ENCODE assay signal across 8 mouse cellular contexts in the genomic region with DNA sequence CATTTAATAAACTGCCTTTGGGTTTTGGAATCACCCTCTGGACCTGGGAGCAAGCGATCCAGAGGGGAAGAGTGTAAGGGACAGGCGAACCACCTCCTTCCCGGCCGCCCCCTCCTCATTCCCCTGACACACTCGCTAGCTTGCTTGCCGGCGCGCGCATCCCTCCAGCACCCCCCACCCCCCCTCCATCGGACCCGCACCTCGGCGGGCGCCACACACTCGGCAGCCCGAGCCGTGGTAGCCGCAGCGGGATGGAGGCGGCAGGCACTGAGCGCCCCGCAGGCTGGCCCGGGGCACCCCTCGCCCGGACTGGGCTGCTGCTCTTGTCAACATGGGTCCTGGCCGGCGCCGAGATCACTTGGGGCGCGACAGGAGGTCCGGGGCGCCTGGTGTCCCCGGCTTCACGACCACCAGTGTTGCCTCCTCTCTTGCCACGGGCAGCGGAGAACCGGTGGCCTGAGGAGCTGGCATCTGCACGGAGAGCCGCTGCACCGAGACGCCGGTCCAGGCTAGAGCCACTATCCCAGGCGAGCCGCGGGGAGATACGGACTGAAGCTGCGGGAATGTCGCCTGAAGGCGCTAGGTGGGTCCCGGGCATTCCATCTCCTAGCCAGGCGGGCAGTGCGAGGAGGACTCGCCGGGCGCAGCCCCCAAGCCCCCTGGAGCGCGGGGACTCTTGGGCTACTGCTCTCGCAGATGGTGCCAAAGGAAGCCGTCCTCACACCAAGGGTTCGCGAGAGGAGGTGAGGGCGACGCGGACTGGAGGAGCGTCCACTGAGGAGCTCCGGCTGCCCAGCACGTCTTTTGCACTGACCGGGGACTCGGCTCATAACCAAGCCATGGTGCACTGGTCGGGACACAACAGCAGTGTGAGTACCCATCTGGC. TPM values are rescaled to one million over a fixed set of nuclear protein-coding genes. Genes with fewer than 3 reads are reported as not detected.
DNase-seq lines count a peak whose midpoint lies in the region; ATAC-seq and TF ChIP-seq lines count a peak whose summit lies in the region.

TSS of gene Sorcs3 (plus strand) at position 97 of the 886 bp plus-strand sequence.

- ATAC-seq in embryonic facial prominence, embryonic 12.5 days (ENCODE audit: insufficient number of reproducible peaks, insufficient read depth, low FRiP score, low TSS enrichment) = no peak
- peak; percentile 61 for ATAC-seq in intestine, embryonic 14.5 days (replicated peaks; ENCODE audit: low FRiP score, low TSS enrichment, low read depth)
- ATAC-seq in liver, embryonic 14.5 days (ENCODE audit: insufficient read depth) = no peak
- peak; percentile 27; the same call in 1 of the 2 replicates for ATAC-seq in stomach, embryonic 15.5 days (ENCODE audit: insufficient read depth, low FRiP score, low read depth)
- no peak for ATAC-seq in CD4-positive, CD25-positive, alpha-beta regulatory T cell, adult 4 months

- H3K27me3 ChIP-seq in embryonic facial prominence, embryonic 12.5 days = peaks cover 50% of the 10 kb centered on the region
- peaks cover 55% of the 10 kb centered on the region for H3K27me3 ChIP-seq in intestine, embryonic 14.5 days (replicated peaks; ENCODE audit: control insufficient read depth, insufficient read depth, low read length)
- H3K27me3 ChIP-seq in liver, embryonic 14.5 days (ENCODE audit: control insufficient read depth, insufficient read depth, low read length) = peaks cover 28% of the 10 kb centered on the region
- peaks cover 41% of the 10 kb centered on the region for H3K27me3 ChIP-seq in stomach, embryonic 15.5 days (replicated peaks)

- peak within 1 kb of the TSS; percentile 52 for H3K9ac ChIP-seq in embryonic facial prominence, embryonic 12.5 days
- 0 out of 2 replicates have a peak within 1 kb of the TSS, but pooled peaks have one; percentile 27 for H3K9ac ChIP-seq in intestine, embryonic 14.5 days (ENCODE audit: low read length)
- no peak within 1 kb of the TSS for H3K9ac ChIP-seq in liver, embryonic 14.5 days (replicated peaks)
- no peak within 1 kb of the TSS for H3K9ac ChIP-seq in stomach, embryonic 15.5 days

- whole genome bisulfite sequencing in embryonic facial prominence, embryonic 12.5 days = under 1% methylated on average over 70 of the region's 70 CpGs
- WGBS in intestine, embryonic 14.5 days = under 1% methylated on average over 68 of the region's 70 CpGs
- 2% methylated on average over 68 of the region's 70 CpGs for WGBS in liver, embryonic 14.5 days (ENCODE audit: insufficient replicate concordance)
- WGBS in stomach, embryonic 15.5 days = under 1% methylated on average over 65 of the region's 70 CpGs

- H3K4me1 ChIP-seq in embryonic facial prominence, embryonic 12.5 days = peaks cover 17% of the 10 kb centered on the region; the same call in 1 of the 2 replicates
- H3K4me1 ChIP-seq in intestine, embryonic 14.5 days (replicated peaks; ENCODE audit: control insufficient read depth, insufficient read depth, low read length) = peaks cover 4% of the 10 kb centered on the region; the same call in 1 of the 2 replicates
- no peaks in the 10 kb centered on the region for H3K4me1 ChIP-seq in liver, embryonic 14.5 days (replicated peaks; ENCODE audit: control insufficient read depth in 2 of 2, insufficient read depth in 2 of 2, low read length in 1 of 2)
- 0 out of 2 replicates have a peak, but pooled peaks cover 7% of the 10 kb centered on the region for H3K4me1 ChIP-seq in stomach, embryonic 15.5 days

- H3K36me3 ChIP-seq in embryonic facial prominence, embryonic 12.5 days = no peaks in the 10 kb centered on the region
- no peaks in the 10 kb centered on the region for H3K36me3 ChIP-seq in intestine, embryonic 14.5 days (ENCODE audit: control insufficient read depth, insufficient read depth, low read length)
- H3K36me3 ChIP-seq in liver, embryonic 14.5 days (replicated peaks; ENCODE audit: control insufficient read depth, insufficient read depth, low read depth) = no peaks in the 10 kb centered on the region
- no peaks in the 10 kb centered on the region for H3K36me3 ChIP-seq in stomach, embryonic 15.5 days

- H3K27ac ChIP-seq in embryonic facial prominence, embryonic 12.5 days = no peak within 1 kb of the TSS
- H3K27ac ChIP-seq in intestine, embryonic 14.5 days (ENCODE audit: low read depth) = no peak within 1 kb of the TSS
- no peak within 1 kb of the TSS for H3K27ac ChIP-seq in liver, embryonic 14.5 days
- no peak within 1 kb of the TSS for H3K27ac ChIP-seq in stomach, embryonic 15.5 days

- H3K9me3 ChIP-seq in embryonic facial prominence, embryonic 12.5 days = no peaks in the 10 kb centered on the region
- 0 out of 2 replicates have a peak, but pooled peaks cover 3% of the 10 kb centered on the region for H3K9me3 ChIP-seq in intestine, embryonic 14.5 days (ENCODE audit: control insufficient read depth, low read length)
- H3K9me3 ChIP-seq in liver, embryonic 14.5 days (ENCODE audit: control insufficient read depth, low read length) = no peaks in the 10 kb centered on the region
- no peaks in the 10 kb centered on the region for H3K9me3 ChIP-seq in stomach, embryonic 15.5 days

- peak within 1 kb of the TSS; percentile 50 for H3K4me3 ChIP-seq in embryonic facial prominence, embryonic 12.5 days
- H3K4me3 ChIP-seq in intestine, embryonic 14.5 days (ENCODE audit: low read depth, low read length) = peak within 1 kb of the TSS; percentile 48
- no peak within 1 kb of the TSS for H3K4me3 ChIP-seq in liver, embryonic 14.5 days (ENCODE audit: insufficient read depth in 1 of 2, low read depth in 2 of 2, low read length in 2 of 2)
- H3K4me3 ChIP-seq in stomach, embryonic 15.5 days (replicated peaks) = peak within 1 kb of the TSS; percentile 50

- TF ChIP-seq EP300 in liver, embryonic 14.5 days (IDR thresholded peaks at IDR 0.05; ENCODE audit: low read depth) = no peak

- TF ChIP-seq CTCF in liver, embryonic 14.5 days (IDR thresholded peaks at IDR 0.05; ENCODE audit: low read depth) = no peak

- peak within 1 kb of the TSS; percentile 98 for H3K4me2 ChIP-seq in embryonic facial prominence, embryonic 12.5 days (replicated peaks)
- H3K4me2 ChIP-seq in intestine, embryonic 14.5 days (ENCODE audit: low read length) = peak within 1 kb of the TSS; percentile 95
- peak within 1 kb of the TSS; percentile 15 for H3K4me2 ChIP-seq in liver, embryonic 14.5 days (ENCODE audit: low read depth)
- peak within 1 kb of the TSS; percentile 94 for H3K4me2 ChIP-seq in stomach, embryonic 15.5 days

- DNase-seq in layer of hippocampus, adult 18-20 months (ENCODE audit: low spot score in 2 of 2) = peak in 1 of 2 experiments; percentile 30
- no peak for DNase-seq in layer of hippocampus, adult 11-12 months (ENCODE audit: low spot score)
- DNase-seq in intestine, embryonic 14.5 days (ENCODE audit: low spot score) = peak; percentile 70
- DNase-seq in liver, embryonic 14.5 days (ENCODE audit: low read depth in 3 of 3, low spot score in 3 of 3) = no peak
- DNase-seq in cerebellum, adult 18-20 months = no peak

RNA-seq across cellular contexts. Expression of gene Sorcs3, which starts in this region (rescaled TPM):
- 10 to 100 TPM; 34.1 to 34.3 TPM for total RNA-seq in layer of hippocampus, adult 18-20 months (2021)
- 1.9 and 2.3 TPM in 2 replicates for polyA plus RNA-seq in embryonic facial prominence, embryonic 12.5 days (2016; fragmentation: Nextera tagmentation; extraction: Ambion mirVana)
- 0.40 and 0.58 TPM in 2 replicates for polyA plus RNA-seq in intestine, embryonic 14.5 days (2014; fragmentation: Nextera tagmentation; extraction: Ambion mirVana)
- polyA plus RNA-seq in liver, embryonic 14.5 days (2012; rRNA removed) = 0.03 and 0.04 TPM in 2 replicates
- polyA plus RNA-seq in liver, embryonic 14.5 days (2014; fragmentation: Nextera tagmentation; extraction: Ambion mirVana) = 0.04 and 0.09 TPM in 2 replicates
- polyA plus RNA-seq in stomach, embryonic 15.5 days (2015; fragmentation: Nextera tagmentation; extraction: Ambion mirVana) = 0.90 and 0.94 TPM in 2 replicates
- not detected for polyA plus RNA-seq in CD4-positive, CD25-positive, alpha-beta regulatory T cell, adult 4 months (2017; shearing (Covaris generic))

Comparison
In these comparisons a context has a peak if more than half of its experiments do, and no peak if none do; other contexts are left out.
1. Peak in DNase-seq, ATAC-seq, H3K4me3 ChIP-seq, H3K9ac ChIP-seq and H3K4me2 ChIP-seq in intestine, embryonic 14.5 days; RNA of the gene not detected or under 1 TPM.
2. Peak in ATAC-seq, H3K4me3 ChIP-seq and H3K4me2 ChIP-seq in stomach, embryonic 15.5 days; RNA of the gene not detected or under 1 TPM.
3. H3K4me2 ChIP-seq: peak in every context shown above with its lines; median percentile 98 in embryonic facial prominence, embryonic 12.5 days; 95 in intestine, embryonic 14.5 days; 94 in stomach, embryonic 15.5 days; 15 in liver, embryonic 14.5 days.